Mouse (Mus musculus) small intestine, adult 2 months (tissue): ENCODE data around the gene Rnls. TPM values are rescaled to one million over a fixed set of nuclear protein-coding genes. Genes with fewer than 3 reads are reported as not detected.
"Not testable (repeated sequence)": the region's sequence is repeated elsewhere in the genome, so short reads cannot be mapped to it uniquely, and the experiment has no call there.

Experiments
- H3K27ac ChIP-seq: fragments of 200-500 bp; 2 replicates; pipeline ENCODE4 v1.5.1; 2012; ENCODE audit warnings: low read depth, low read length, control low read depth, inconsistent platforms; ENCODE audit not compliant: insufficient read depth
- H3K27me3 ChIP-seq: fragments of 200-500 bp; 2 replicates; pipeline ENCODE4 v1.6.1; 2012; ENCODE audit warnings: mild to moderate bottlenecking, moderate library complexity, low read length, inconsistent platforms; ENCODE audit not compliant: control insufficient read depth, insufficient read depth
- H3K36me3 ChIP-seq: fragments of 200-500 bp; 2 replicates; pipeline ENCODE4 v1.6.1; 2012; ENCODE audit warnings: mild to moderate bottlenecking, low read length, control low read depth, inconsistent platforms; ENCODE audit not compliant: control insufficient read depth, insufficient read depth
- H3K4me1 ChIP-seq: fragments of 200-500 bp; 2 replicates; pipeline ENCODE4 v1.6.1; 2012; ENCODE audit warnings: low read length, inconsistent platforms, mixed read lengths; ENCODE audit not compliant: control insufficient read depth, insufficient read depth, insufficient read length
- H3K4me3 ChIP-seq: fragments of 200-500 bp; 2 replicates; pipeline ENCODE4 v1.5.1; 2012; ENCODE audit warnings: low read depth, mild to moderate bottlenecking, control low read depth, inconsistent platforms, low read length, moderate library complexity
- CTCF ChIP-seq: fragments of 200-500 bp; IDR thresholded peaks from 2 replicates; pipeline ENCODE4 v1.5.1; 2012; ENCODE audit warnings: low read depth, mild to moderate bottlenecking, control low read depth, inconsistent platforms, low read length, moderate library complexity, mixed read lengths; ENCODE audit not compliant: insufficient replicate concordance, insufficient read length; ENCODE audit errors: extremely low read depth
- POLR2A ChIP-seq: fragments of 200-500 bp; IDR thresholded peaks from 2 replicates; pipeline ENCODE4 v1.6.1; 2012; ENCODE audit warnings: low read depth, mild to moderate bottlenecking, control low read depth, inconsistent platforms, low read length, moderate library complexity
- WGBS: fragments of 180-500 bp; shearing (Covaris S2); methylation state at CpG from one replicate; pipeline ENCODE4 v1.1.7; 2018; 5-methylcytosine and 5-hydroxymethylcytosine counted together
- polyA plus RNA-seq: library from polyadenylated mRNA; depleted of rRNA; stranded (reverse); fragments of >200 nt; gene quantifications from 2 replicates; pipeline ENCODE4 v1.2.3, GENCODE M21; 2012; rRNA removed

Rnls gene
- 0.34 and 1.1 TPM in 2 replicates for polyA plus RNA-seq

DNA sequence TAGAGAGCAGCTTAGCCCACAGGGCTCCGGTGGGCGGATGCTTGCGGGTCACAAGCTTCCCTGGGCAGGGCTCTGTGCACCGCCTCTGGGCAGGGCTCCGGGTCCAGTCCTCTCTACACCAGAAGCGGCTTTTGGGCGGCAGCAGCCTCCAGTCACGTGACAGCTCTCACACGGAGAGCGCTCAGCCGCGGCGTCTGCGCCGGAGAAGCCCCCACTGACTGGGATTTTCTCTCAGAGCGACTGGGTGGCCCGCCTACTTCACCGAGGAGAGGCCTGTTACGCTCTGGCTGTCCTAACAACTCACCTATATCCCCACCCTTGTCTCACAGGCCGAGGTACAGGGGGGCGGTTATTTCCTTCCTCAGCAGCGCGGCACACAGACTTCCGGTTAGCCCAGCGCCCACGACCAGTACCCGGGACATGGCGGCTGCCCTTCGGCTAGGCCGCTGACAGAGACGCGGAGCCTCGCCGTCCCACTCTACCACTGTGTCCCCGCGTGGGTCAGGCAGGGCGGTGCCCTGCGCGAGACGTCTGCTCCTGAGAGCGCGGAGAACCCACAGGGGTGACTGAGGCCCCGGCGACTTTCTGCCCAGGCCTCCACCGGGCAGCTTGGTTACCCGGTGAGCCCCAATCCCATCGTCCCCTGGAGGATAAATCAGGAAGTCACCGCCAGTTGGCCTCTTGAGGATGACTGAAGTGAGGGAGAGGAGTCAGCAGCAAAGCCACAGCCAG lies at the start of gene Rnls:
Gene Rnls (minus strand): TSS at position 645 of the 732 bp plus-strand sequence.
- 1% methylated on average over 48 of the region's 48 CpGs for WGBS
- no peaks in the 10 kb centered on the region for H3K36me3 ChIP-seq
- no peaks in the 10 kb centered on the region; the same call in 1 of the 2 replicates for H3K4me1 ChIP-seq
- H3K27ac ChIP-seq, result peak within 1 kb of the TSS; percentile 71
- peak within 1 kb of the TSS; percentile 81 for H3K4me3 ChIP-seq
- no peaks in the 10 kb centered on the region for H3K27me3 ChIP-seq
- TF ChIP-seq POLR2A (peak; percentile 54), CTCF (no peak)

DNA sequence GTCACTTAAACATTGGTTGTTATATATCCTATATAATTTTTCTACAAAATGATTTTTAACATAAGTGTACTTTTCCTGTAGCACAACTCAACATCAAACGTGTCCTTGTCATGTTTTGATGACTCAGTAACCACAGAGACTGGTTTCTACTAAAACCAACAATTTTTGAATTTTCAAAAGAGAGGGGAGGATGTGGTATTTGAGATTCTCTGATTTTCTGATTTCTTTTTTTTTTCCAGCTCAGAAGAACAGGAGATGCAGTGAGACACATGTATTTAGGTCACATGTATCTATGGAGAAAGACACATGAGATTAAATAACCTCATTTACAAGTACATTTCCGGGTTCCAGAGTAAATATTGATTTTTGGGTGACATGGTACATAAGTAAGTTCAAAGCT lies 37.4 kb upstream of the Rnls start:
- WGBS, result 21% methylated on average over 2 of the region's 2 CpGs
- no peaks in the 10 kb centered on the region for H3K27me3 ChIP-seq
- no peaks in the 10 kb centered on the region for H3K4me1 ChIP-seq
- TF ChIP-seq POLR2A (no peak), CTCF (no peak)
- H3K27ac ChIP-seq, result no peak overlapping the region
- H3K4me3 ChIP-seq, result no peak overlapping the region
- no peaks in the 10 kb centered on the region for H3K36me3 ChIP-seq

DNA sequence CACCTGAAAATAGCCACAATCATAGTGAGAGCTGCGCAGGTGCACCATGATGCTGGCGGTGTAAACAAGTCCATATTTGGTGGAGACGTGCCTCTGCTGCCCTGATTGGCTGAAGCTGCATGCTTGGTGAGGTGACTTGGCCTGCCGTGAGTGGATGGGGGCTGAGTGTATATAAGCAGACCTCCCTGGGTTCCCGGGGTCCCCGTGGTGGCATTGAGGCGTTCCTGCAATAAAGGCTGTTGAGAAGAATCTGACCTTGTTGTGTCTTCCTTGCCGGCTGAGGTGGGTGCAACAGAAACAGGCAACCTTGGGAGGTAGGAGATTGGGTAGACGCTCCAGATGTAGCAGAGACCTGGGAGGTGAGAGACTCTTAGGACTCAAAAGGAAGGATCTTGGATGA lies 27.3 kb upstream of the Rnls start:
- WGBS, result 84% methylated on average over 9 of the region's 9 CpGs
- H3K4me3 ChIP-seq, H3K4me1 ChIP-seq, H3K27ac ChIP-seq, H3K27me3 ChIP-seq, H3K36me3 ChIP-seq: not testable (repeated sequence)

DNA sequence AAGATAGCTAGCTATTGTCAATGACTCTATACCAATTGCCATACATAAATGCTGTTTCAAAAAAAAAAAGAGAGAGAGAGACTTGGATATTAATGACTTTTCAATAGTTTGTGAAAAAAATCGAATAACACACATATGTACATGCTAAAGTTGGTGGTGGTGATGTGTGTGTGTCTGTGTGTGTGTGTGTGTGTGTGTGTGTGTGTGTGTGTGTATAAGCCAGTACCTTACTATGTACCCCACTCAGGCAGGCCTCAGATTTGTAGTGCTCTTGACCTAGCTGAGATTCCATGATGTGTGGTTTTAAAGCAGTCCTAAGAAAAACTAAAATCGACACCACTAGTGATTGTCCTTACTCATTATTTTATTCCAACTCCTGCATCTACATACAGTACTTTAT lies 11.3 kb downstream of the Rnls start:
- no peak for TF ChIP-seq CTCF
- no peak for TF ChIP-seq POLR2A
- no peaks in the 10 kb centered on the region for H3K27me3 ChIP-seq
- H3K4me1 ChIP-seq, result no peaks in the 10 kb centered on the region
- no peak overlapping the region for H3K27ac ChIP-seq
- 83% methylated on average over 2 of the region's 2 CpGs for WGBS
- H3K36me3 ChIP-seq, result no peaks in the 10 kb centered on the region
- no peak overlapping the region for H3K4me3 ChIP-seq

- TF ChIP-seq CTCF (no peak), POLR2A (no peak)
- H3K27ac ChIP-seq, result no peak overlapping the region
- H3K27me3 ChIP-seq, result no peaks in the 10 kb centered on the region
- 5% methylated on average over 3 of the region's 3 CpGs for WGBS
- H3K4me3 ChIP-seq, result no peak overlapping the region
- no peaks in the 10 kb centered on the region for H3K36me3 ChIP-seq
- H3K4me1 ChIP-seq, result no peaks in the 10 kb centered on the region
Observed at GRCm38 (mm10) chr19:33380386-33380785, 11.7 kb downstream of the Rnls start.

- WGBS, result 79% methylated on average over 2 of the region's 2 CpGs
Observed at GRCm38 (mm10) chr19:33368808-33369207, 23.3 kb downstream of the Rnls start.

DNA sequence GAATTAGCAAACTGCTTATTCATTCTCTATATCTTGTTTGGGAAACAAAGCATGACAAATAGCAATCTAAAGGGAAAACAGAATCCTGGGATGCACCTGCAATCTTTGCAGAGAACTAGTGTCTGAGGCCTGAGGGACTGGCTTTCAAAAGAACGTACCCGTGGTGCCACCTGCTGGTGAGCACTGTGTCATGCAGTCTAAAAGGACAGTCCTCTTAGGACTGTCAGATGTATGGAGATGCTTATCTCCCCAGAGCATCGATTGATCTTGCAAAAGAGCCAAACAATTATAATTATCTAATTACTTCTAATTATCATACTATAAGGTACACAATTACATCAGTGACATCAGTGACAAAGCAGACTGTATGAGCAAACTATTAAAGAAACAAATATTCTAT lies 25.4 kb downstream of the Rnls start:
- Histone ChIP-seq H3K4me1 (no peaks in the 10 kb centered on the region), H3K27ac (no peak overlapping the region), H3K4me3 (no peak overlapping the region), H3K36me3 (no peaks in the 10 kb centered on the region), H3K27me3 (no peaks in the 10 kb centered on the region)
- TF ChIP-seq CTCF, result peak; percentile 85; the same call in 1 of the 2 replicates
- no peak for TF ChIP-seq POLR2A
- WGBS, result 4% methylated on average over 3 of the region's 3 CpGs

More at GRCm38 (mm10) chr19:33368808-33369207, 23.3 kb downstream of the Rnls start:
- Histone ChIP-seq H3K4me1 (no peaks in the 10 kb centered on the region), H3K27me3 (no peaks in the 10 kb centered on the region), H3K27ac (no peak overlapping the region), H3K36me3 (no peaks in the 10 kb centered on the region), H3K4me3 (no peak overlapping the region)
- TF ChIP-seq CTCF (no peak), POLR2A (no peak)
